In the genomic region with DNA sequence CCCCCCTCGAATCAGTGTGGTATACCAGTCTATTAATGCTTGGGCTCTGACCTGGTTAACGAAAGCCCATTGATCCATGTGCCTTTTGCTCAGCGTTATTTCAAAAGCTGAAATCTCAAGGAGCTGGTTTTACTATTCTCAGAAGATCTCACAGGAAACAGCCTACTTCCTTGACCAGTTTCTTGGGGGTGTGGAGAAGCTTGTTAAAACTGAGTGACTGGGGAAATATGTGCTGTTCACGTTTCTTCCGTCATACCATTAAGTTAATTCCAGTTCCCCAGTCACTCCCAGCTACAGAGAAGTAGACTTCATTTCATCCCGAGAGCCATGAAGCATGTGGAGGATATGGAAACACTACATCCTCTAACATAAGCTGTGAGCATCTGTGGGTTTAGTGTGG, we compare ENCODE assay signal across 22 mouse cellular contexts.
"Had no signal": no experiment of that assay in that cellular context is flagged by ENCODE, and none has a peak within 500 bp of the region (broad histone marks: within the 10 kb centered on the region; RNA-seq: fewer than 3 reads in every experiment).

No protein-coding gene starts in this region.

- ATAC-seq: hindbrain, postnatal 0 days; intestine, postnatal 0 days; liver, embryonic 12.5 days had no signal

- H3K9ac ChIP-seq: heart, embryonic 12.5 days; hindbrain, embryonic 13.5 days; hindbrain, embryonic 15.5 days; limb, embryonic 12.5 days; limb, embryonic 15.5 days; liver, embryonic 12.5 days; liver, embryonic 14.5 days had no signal

- H3K27me3 ChIP-seq: heart, embryonic 12.5 days; hindbrain, embryonic 13.5 days; hindbrain, embryonic 15.5 days; limb, embryonic 12.5 days; limb, embryonic 15.5 days; liver, embryonic 12.5 days had no signal

- H3K36me3 ChIP-seq: heart, embryonic 10.5 days; heart, embryonic 12.5 days; hindbrain, embryonic 13.5 days; hindbrain, embryonic 15.5 days; limb, embryonic 12.5 days; limb, embryonic 15.5 days; liver, embryonic 12.5 days had no signal

- H3K4me3 ChIP-seq: heart, embryonic 10.5 days; heart, embryonic 12.5 days; hindbrain, embryonic 13.5 days; hindbrain, embryonic 15.5 days; limb, embryonic 12.5 days; limb, embryonic 15.5 days; liver, embryonic 12.5 days had no signal

- H3K4me2 ChIP-seq: heart, embryonic 12.5 days; hindbrain, embryonic 13.5 days; hindbrain, embryonic 15.5 days; limb, embryonic 12.5 days; limb, embryonic 15.5 days; liver, embryonic 12.5 days had no signal

- H3K4me1 ChIP-seq: liver, embryonic 12.5 days had no signal

- DNase-seq: gastrocnemius, postnatal 14 days; gastrocnemius, postnatal 36 days; heart, adult 18-20 months; heart, postnatal 10 days; heart, postnatal 4 days; kidney, adult 18-20 months; kidney, adult 8-10 months; kidney, postnatal 10 days; kidney, postnatal 36 days; layer of hippocampus, adult 9-11 months; layer of hippocampus, postnatal 36 days; left cerebral cortex, postnatal 4 days had no signal

- H3K9me3 ChIP-seq: heart, embryonic 10.5 days; heart, embryonic 12.5 days; hindbrain, embryonic 13.5 days; hindbrain, embryonic 15.5 days; limb, embryonic 12.5 days; limb, embryonic 15.5 days; liver, embryonic 12.5 days had no signal

- H3K27ac ChIP-seq: heart, embryonic 10.5 days; hindbrain, embryonic 13.5 days; hindbrain, embryonic 15.5 days; hindbrain, postnatal 0 days; limb, embryonic 12.5 days; limb, embryonic 15.5 days; liver, embryonic 12.5 days; liver, embryonic 14.5 days had no signal
